Mouse (Mus musculus): ENCODE data around the gene Elovl7. TPM values are rescaled to one million over a fixed set of nuclear protein-coding genes. Genes with fewer than 3 reads are reported as not detected.

Elovl7 gene
- polyA plus RNA-seq, 1 experiment from 2014 or later, result 3.7 TPM

- Histone ChIP-seq H3K9me3 (ENCODE audit: low read length) (no peaks in the 10 kb centered on the region), H3K4me3 (ENCODE audit: low read depth, low read length) (no peak overlapping the region), H3K9ac (replicated peaks) (no peak overlapping the region), H3K4me1 (ENCODE audit: insufficient read depth) (no peaks in the 10 kb centered on the region), H3K36me3 (replicated peaks; ENCODE audit: insufficient read depth, low read length) (peaks cover 23% of the 10 kb centered on the region), H3K27ac (ENCODE audit: low read depth) (no peak overlapping the region), H3K27me3 (ENCODE audit: insufficient read depth, low read length) (no peaks in the 10 kb centered on the region), H3K4me2 (ENCODE audit: low read depth, low read length) (no peak overlapping the region)
- TF ChIP-seq CTCF (IDR thresholded peaks at IDR 0.05; ENCODE audit: low read depth) (no peak), EP300 (IDR thresholded peaks at IDR 0.05; ENCODE audit: low read depth) (no peak)
- ATAC-seq (no peak), DNase-seq (no peak)
Measured at GRCm38 (mm10) chr13:108184743-108185255, 29.4 kb upstream of the Elovl7 start.

- Histone ChIP-seq H3K27me3 (ENCODE audit: insufficient read depth, low read length) (no peaks in the 10 kb centered on the region), H3K4me1 (ENCODE audit: insufficient read depth) (no peaks in the 10 kb centered on the region), H3K9ac (replicated peaks) (no peak overlapping the region), H3K9me3 (ENCODE audit: low read length) (no peaks in the 10 kb centered on the region), H3K4me3 (ENCODE audit: low read depth, low read length) (no peak overlapping the region), H3K36me3 (replicated peaks; ENCODE audit: insufficient read depth, low read length) (peaks cover 23% of the 10 kb centered on the region), H3K27ac (ENCODE audit: low read depth) (no peak overlapping the region), H3K4me2 (ENCODE audit: low read depth, low read length) (no peak overlapping the region)
- WGBS (ENCODE audit: insufficient replicate concordance), result 86% methylated on average over 3 of the region's 3 CpGs
- ATAC-seq, result no peak
- DNase-seq, result no peak
- no peak for TF ChIP-seq EP300 (IDR thresholded peaks at IDR 0.05; ENCODE audit: low read depth)
- TF ChIP-seq CTCF (IDR thresholded peaks at IDR 0.05; ENCODE audit: low read depth), result no peak
Measured at GRCm38 (mm10) chr13:108185530-108185929, 28.7 kb upstream of the Elovl7 start.

GRCm38 (mm10) chr13:108187994-108188393 is 26.2 kb upstream of the Elovl7 start:
- H3K27me3 ChIP-seq (ENCODE audit: insufficient read depth, low read length), result no peaks in the 10 kb centered on the region
- DNase-seq, result no peak
- H3K36me3 ChIP-seq (replicated peaks; ENCODE audit: insufficient read depth, low read length), result peaks cover 19% of the 10 kb centered on the region
- TF ChIP-seq CTCF (IDR thresholded peaks at IDR 0.05; ENCODE audit: low read depth) (no peak), EP300 (IDR thresholded peaks at IDR 0.05; ENCODE audit: low read depth) (no peak)
- H3K9me3 ChIP-seq (ENCODE audit: low read length), result no peaks in the 10 kb centered on the region
- no peaks in the 10 kb centered on the region for H3K4me1 ChIP-seq (ENCODE audit: insufficient read depth)
- 76% methylated on average over 4 of the region's 4 CpGs for WGBS (ENCODE audit: insufficient replicate concordance)
- no peak overlapping the region for H3K9ac ChIP-seq (replicated peaks)
- no peak overlapping the region for H3K4me3 ChIP-seq (ENCODE audit: low read depth, low read length)
- ATAC-seq, result no peak
- H3K27ac ChIP-seq (ENCODE audit: low read depth), result no peak overlapping the region
- no peak overlapping the region for H3K4me2 ChIP-seq (ENCODE audit: low read depth, low read length)

- TF ChIP-seq CTCF (IDR thresholded peaks at IDR 0.05; ENCODE audit: low read depth) (peak; percentile 78), EP300 (IDR thresholded peaks at IDR 0.05; ENCODE audit: low read depth) (no peak)
- H3K9ac ChIP-seq (replicated peaks), result no peak overlapping the region
- peak; percentile 65 for DNase-seq
- 49% methylated on average over 11 of the region's 11 CpGs for WGBS (ENCODE audit: insufficient replicate concordance)
- no peaks in the 10 kb centered on the region for H3K9me3 ChIP-seq (ENCODE audit: low read length)
- H3K4me1 ChIP-seq (ENCODE audit: insufficient read depth), result no peaks in the 10 kb centered on the region
- ATAC-seq, result no peak
- H3K36me3 ChIP-seq (replicated peaks; ENCODE audit: insufficient read depth, low read length), result peaks cover 9% of the 10 kb centered on the region
- no peak overlapping the region for H3K4me2 ChIP-seq (ENCODE audit: low read depth, low read length)
- no peaks in the 10 kb centered on the region for H3K27me3 ChIP-seq (ENCODE audit: insufficient read depth, low read length)
- no peak overlapping the region for H3K4me3 ChIP-seq (ENCODE audit: low read depth, low read length)
- no peak overlapping the region for H3K27ac ChIP-seq (ENCODE audit: low read depth)
Measured at GRCm38 (mm10) chr13:108191074-108191720, 23.0 kb upstream of the Elovl7 start.

GRCm38 (mm10) chr13:108195474-108195873 is 18.7 kb upstream of the Elovl7 start:
- H3K27me3 ChIP-seq (ENCODE audit: insufficient read depth, low read length), result no peaks in the 10 kb centered on the region
- 83% methylated on average over 6 of the region's 6 CpGs for WGBS (ENCODE audit: insufficient replicate concordance)
- TF ChIP-seq EP300 (IDR thresholded peaks at IDR 0.05; ENCODE audit: low read depth) (no peak), CTCF (IDR thresholded peaks at IDR 0.05; ENCODE audit: low read depth) (no peak)
- H3K27ac ChIP-seq (ENCODE audit: low read depth), result no peak overlapping the region
- H3K4me1 ChIP-seq (ENCODE audit: insufficient read depth), result no peaks in the 10 kb centered on the region
- H3K4me2 ChIP-seq (ENCODE audit: low read depth, low read length), result no peak overlapping the region
- DNase-seq (no peak), ATAC-seq (no peak)
- no peaks in the 10 kb centered on the region for H3K9me3 ChIP-seq (ENCODE audit: low read length)
- H3K4me3 ChIP-seq (ENCODE audit: low read depth, low read length), result no peak overlapping the region
- no peak overlapping the region for H3K9ac ChIP-seq (replicated peaks)
- H3K36me3 ChIP-seq (replicated peaks; ENCODE audit: insufficient read depth, low read length), result no peaks in the 10 kb centered on the region; the same call in 1 of the 2 replicates

GRCm38 (mm10) chr13:108204857-108205256 is 9.3 kb upstream of the Elovl7 start:
- Histone ChIP-seq H3K4me1 (ENCODE audit: insufficient read depth) (no peaks in the 10 kb centered on the region), H3K9me3 (ENCODE audit: low read length) (no peaks in the 10 kb centered on the region), H3K9ac (replicated peaks) (no peak overlapping the region), H3K27me3 (ENCODE audit: insufficient read depth, low read length) (no peaks in the 10 kb centered on the region), H3K4me3 (ENCODE audit: low read depth, low read length) (no peak overlapping the region), H3K4me2 (ENCODE audit: low read depth, low read length) (no peak overlapping the region), H3K36me3 (replicated peaks; ENCODE audit: insufficient read depth, low read length) (no peaks in the 10 kb centered on the region), H3K27ac (ENCODE audit: low read depth) (no peak overlapping the region)
- DNase-seq (no peak), ATAC-seq (no peak)
- 85% methylated on average over 3 of the region's 3 CpGs for WGBS (ENCODE audit: insufficient replicate concordance)
- TF ChIP-seq EP300 (IDR thresholded peaks at IDR 0.05; ENCODE audit: low read depth) (no peak), CTCF (IDR thresholded peaks at IDR 0.05; ENCODE audit: low read depth) (no peak)

All from liver, postnatal 0 days (tissue).